Mouse (Mus musculus): Measurements from ENCODE around the gene Spata25. TPM values are rescaled to one million over a fixed set of nuclear protein-coding genes. Genes with fewer than 3 reads are reported as not detected.

Gene Spata25
- polyA plus RNA-seq, 1 experiment from 2014 or later, result not detected

DNA sequence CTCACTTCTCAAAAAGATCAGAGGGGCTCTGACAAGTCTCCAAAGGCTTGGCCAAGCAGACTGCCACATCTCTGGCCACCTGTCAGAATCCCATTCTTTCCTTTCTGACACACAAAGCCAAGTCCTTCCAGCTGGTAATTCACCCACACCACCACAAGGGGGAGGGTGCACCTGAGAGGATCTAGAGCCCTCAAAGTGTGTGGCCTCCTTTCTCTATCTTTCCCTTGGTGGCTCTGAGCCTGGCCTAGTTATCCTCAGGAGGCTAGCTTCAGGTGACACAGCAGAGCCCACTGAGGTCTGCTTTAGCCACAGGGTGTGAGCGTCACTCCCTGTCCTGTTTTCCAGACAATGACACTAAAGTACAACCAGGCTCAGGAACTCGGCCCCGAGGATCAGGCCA, 35.1 kb downstream of the Spata25 start:
- Histone ChIP-seq H3K4me1 (ENCODE audit: control insufficient read depth, insufficient read depth, low read length) (peaks cover 17% of the 10 kb centered on the region), H3K27me3 (ENCODE audit: control insufficient read depth, insufficient read depth, low read length) (no peaks in the 10 kb centered on the region), H3K36me3 (ENCODE audit: control insufficient read depth, insufficient read depth) (peaks cover 20% of the 10 kb centered on the region), H3K9me3 (replicated peaks; ENCODE audit: control insufficient read depth, low read length) (no peaks in the 10 kb centered on the region), H3K27ac (ENCODE audit: low read length) (peak overlapping the region; percentile 80), H3K9ac (ENCODE audit: low read length) (peak overlapping the region; percentile 38; the same call in 1 of the 2 replicates), H3K4me3 (ENCODE audit: low read length) (no peak overlapping the region), H3K4me2 (ENCODE audit: low read depth, low read length) (no peak overlapping the region)
- WGBS, result 42% methylated on average over 3 of the region's 3 CpGs
- ATAC-seq (replicated peaks; ENCODE audit: extremely low read depth, insufficient read depth, low FRiP score), result peak; percentile 50

DNA sequence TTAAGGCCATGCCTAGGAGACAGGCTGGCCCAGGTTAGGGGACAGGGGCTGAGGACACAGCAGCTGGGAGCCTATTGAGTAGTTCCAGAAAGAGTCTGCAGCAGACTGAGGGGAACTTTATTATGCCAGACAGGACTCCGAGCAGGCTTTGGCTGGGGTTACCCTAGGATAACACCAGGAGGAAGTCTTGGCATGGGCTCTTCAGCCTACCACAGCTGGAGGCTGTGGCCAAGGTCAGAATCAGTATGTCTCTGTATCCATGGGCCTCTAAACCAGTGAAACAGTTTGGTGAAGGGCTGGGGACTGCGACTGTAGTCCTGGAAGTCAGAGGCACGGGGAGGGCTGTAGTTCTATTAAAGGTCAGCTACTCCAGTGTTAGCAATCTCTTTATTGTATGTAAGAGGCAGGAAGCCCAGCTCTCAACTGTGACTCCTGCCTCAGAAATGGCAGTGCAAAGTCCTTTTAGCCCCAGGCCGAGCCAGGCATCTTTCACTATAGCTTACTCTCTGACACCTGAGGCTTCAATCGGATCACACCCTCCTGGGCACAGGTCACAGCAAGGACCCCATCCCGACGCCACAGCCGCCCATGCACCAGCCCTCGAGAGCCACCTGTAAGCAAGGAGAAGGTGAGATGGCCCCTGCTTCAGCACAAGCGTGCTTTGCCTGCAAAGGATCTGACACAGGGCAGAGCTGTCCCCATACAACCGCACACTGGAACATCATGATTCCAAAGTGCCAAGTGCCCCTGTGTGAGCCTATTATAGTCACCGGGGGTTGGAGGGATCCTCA, 35.7 kb downstream of the Spata25 start:
- peaks cover 20% of the 10 kb centered on the region for H3K36me3 ChIP-seq (ENCODE audit: control insufficient read depth, insufficient read depth)
- H3K27ac ChIP-seq (ENCODE audit: low read length), result peak overlapping the region; percentile 80
- WGBS, result 86% methylated on average over 12 of the region's 12 CpGs
- no peak overlapping the region for H3K4me2 ChIP-seq (ENCODE audit: low read depth, low read length)
- peaks cover 22% of the 10 kb centered on the region for H3K4me1 ChIP-seq (ENCODE audit: control insufficient read depth, insufficient read depth, low read length)
- H3K9ac ChIP-seq (ENCODE audit: low read length), result peak overlapping the region; percentile 7; the same call in 1 of the 2 replicates
- H3K27me3 ChIP-seq (ENCODE audit: control insufficient read depth, insufficient read depth, low read length), result no peaks in the 10 kb centered on the region
- H3K4me3 ChIP-seq (ENCODE audit: low read length), result no peak overlapping the region
- no peak for ATAC-seq (replicated peaks; ENCODE audit: extremely low read depth, insufficient read depth, low FRiP score)
- no peaks in the 10 kb centered on the region for H3K9me3 ChIP-seq (replicated peaks; ENCODE audit: control insufficient read depth, low read length)

DNA sequence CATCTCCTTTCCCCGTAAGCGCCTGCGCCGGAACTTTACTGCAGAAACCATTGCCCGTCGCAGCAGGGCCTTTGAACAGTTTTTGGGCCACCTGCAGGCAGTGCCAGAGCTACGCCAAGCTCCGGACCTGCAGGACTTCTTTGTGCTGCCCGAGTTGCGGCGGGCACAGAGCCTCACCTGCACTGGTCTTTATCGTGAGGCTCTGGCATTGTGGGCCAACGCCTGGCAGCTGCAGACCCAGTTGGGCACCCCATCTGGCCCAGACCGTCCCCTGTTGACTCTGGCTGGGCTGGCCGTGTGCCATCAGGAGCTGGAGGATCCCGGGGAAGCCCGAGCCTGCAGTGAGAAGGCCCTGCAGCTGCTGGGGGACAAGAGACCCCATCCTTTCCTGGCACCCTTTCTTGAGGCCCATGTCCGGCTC, 36.5 kb downstream of the Spata25 start:
- Histone ChIP-seq H3K4me3 (ENCODE audit: low read length) (no peak overlapping the region), H3K27me3 (ENCODE audit: control insufficient read depth, insufficient read depth, low read length) (no peaks in the 10 kb centered on the region), H3K27ac (ENCODE audit: low read length) (no peak overlapping the region), H3K4me1 (ENCODE audit: control insufficient read depth, insufficient read depth, low read length) (peaks cover 28% of the 10 kb centered on the region), H3K4me2 (ENCODE audit: low read depth, low read length) (no peak overlapping the region), H3K9ac (ENCODE audit: low read length) (no peak overlapping the region), H3K9me3 (replicated peaks; ENCODE audit: control insufficient read depth, low read length) (no peaks in the 10 kb centered on the region), H3K36me3 (ENCODE audit: control insufficient read depth, insufficient read depth) (peaks cover 17% of the 10 kb centered on the region)
- no peak for ATAC-seq (replicated peaks; ENCODE audit: extremely low read depth, insufficient read depth, low FRiP score)
- 87% methylated on average over 18 of the region's 18 CpGs for WGBS

DNA sequence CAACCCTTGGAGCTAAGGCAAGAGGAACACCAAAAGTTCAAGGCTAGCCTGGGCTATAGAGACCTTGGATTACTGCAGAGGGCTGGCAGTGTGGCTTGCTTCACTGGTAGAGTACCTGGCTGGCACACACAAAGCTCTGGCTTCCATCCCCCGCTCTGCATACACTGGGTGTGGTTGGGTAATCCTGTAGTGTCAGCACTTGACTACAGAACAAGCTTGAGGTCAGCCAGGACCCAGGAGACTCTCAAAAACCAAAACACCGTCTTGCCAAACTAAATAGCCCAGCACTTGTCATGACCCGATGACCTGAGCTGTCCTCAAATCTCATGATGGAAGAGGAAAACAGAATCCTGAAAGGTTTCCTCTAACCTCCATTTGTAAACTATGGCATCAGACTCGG, 37.9 kb downstream of the Spata25 start:
- peaks cover 16% of the 10 kb centered on the region for H3K36me3 ChIP-seq (ENCODE audit: control insufficient read depth, insufficient read depth)
- 67% methylated on average over 4 of the region's 4 CpGs for WGBS
- ATAC-seq (replicated peaks; ENCODE audit: extremely low read depth, insufficient read depth, low FRiP score), result no peak
- H3K4me2 ChIP-seq (ENCODE audit: low read depth, low read length), result no peak overlapping the region
- H3K27me3 ChIP-seq (ENCODE audit: control insufficient read depth, insufficient read depth, low read length), result no peaks in the 10 kb centered on the region
- H3K9me3 ChIP-seq (replicated peaks; ENCODE audit: control insufficient read depth, low read length), result no peaks in the 10 kb centered on the region
- H3K27ac ChIP-seq (ENCODE audit: low read length), result no peak overlapping the region
- no peak overlapping the region for H3K9ac ChIP-seq (ENCODE audit: low read length)
- H3K4me3 ChIP-seq (ENCODE audit: low read length), result no peak overlapping the region
- H3K4me1 ChIP-seq (ENCODE audit: control insufficient read depth, insufficient read depth, low read length), result peaks cover 32% of the 10 kb centered on the region

DNA sequence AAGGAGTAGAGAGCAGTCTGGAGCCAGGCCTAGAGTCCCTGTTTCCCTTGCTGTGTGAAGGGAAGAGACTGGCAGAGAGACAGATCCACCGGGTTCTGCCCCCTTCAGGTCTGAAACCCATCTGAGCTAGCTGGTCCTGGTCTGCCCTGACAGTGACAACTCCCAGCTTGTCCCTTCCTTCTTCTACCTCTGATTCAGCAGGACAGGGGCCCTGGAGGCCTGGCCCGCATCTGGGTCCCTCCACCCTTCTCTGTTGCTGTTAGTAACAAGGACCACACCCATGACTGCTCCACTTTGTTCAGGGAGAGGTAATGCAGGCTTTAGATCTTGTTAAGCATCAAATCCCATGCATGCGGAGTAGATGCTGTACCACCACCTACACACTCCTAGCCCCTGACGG, 39.9 kb downstream of the Spata25 start:
- Histone ChIP-seq H3K9ac (ENCODE audit: low read length) (peak overlapping the region; percentile 3; the same call in 1 of the 2 replicates), H3K4me3 (ENCODE audit: low read length) (no peak overlapping the region), H3K36me3 (ENCODE audit: control insufficient read depth, insufficient read depth) (peaks cover 15% of the 10 kb centered on the region), H3K4me2 (ENCODE audit: low read depth, low read length) (no peak overlapping the region), H3K4me1 (ENCODE audit: control insufficient read depth, insufficient read depth, low read length) (peaks cover 32% of the 10 kb centered on the region), H3K9me3 (replicated peaks; ENCODE audit: control insufficient read depth, low read length) (no peaks in the 10 kb centered on the region), H3K27ac (ENCODE audit: low read length) (no peak overlapping the region), H3K27me3 (ENCODE audit: control insufficient read depth, insufficient read depth, low read length) (no peaks in the 10 kb centered on the region)
- WGBS, result 59% methylated on average over 4 of the region's 4 CpGs
- ATAC-seq (replicated peaks; ENCODE audit: extremely low read depth, insufficient read depth, low FRiP score), result no peak

DNA sequence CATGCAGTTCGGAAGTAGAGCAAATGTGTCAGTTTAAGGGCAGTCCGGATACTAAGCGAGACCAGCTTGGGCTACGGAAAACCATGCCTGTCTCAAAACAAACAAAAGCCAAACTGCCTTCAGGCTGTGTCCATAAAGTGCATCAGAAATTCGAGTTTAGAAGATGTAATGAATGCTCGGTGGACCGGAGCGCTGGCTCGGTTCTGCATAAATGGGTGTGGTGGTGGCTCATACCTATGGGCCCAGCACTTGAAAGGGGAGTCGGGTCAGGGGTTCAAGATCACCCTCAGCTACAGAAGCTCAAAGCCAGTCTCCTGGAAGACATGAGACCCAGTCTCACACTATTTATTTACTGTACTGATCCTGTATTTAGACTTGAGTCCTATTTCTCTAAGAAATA, 40.6 kb downstream of the Spata25 start:
- H3K36me3 ChIP-seq (ENCODE audit: control insufficient read depth, insufficient read depth), result peaks cover 10% of the 10 kb centered on the region
- no peaks in the 10 kb centered on the region for H3K27me3 ChIP-seq (ENCODE audit: control insufficient read depth, insufficient read depth, low read length)
- ATAC-seq (replicated peaks; ENCODE audit: extremely low read depth, insufficient read depth, low FRiP score), result no peak
- no peak overlapping the region for H3K27ac ChIP-seq (ENCODE audit: low read length)
- WGBS, result 80% methylated on average over 10 of the region's 10 CpGs
- peaks cover 26% of the 10 kb centered on the region for H3K4me1 ChIP-seq (ENCODE audit: control insufficient read depth, insufficient read depth, low read length)
- no peak overlapping the region for H3K9ac ChIP-seq (ENCODE audit: low read length)
- H3K4me2 ChIP-seq (ENCODE audit: low read depth, low read length), result peak overlapping the region; percentile 73
- H3K9me3 ChIP-seq (replicated peaks; ENCODE audit: control insufficient read depth, low read length), result no peaks in the 10 kb centered on the region
- no peak overlapping the region for H3K4me3 ChIP-seq (ENCODE audit: low read length)

DNA sequence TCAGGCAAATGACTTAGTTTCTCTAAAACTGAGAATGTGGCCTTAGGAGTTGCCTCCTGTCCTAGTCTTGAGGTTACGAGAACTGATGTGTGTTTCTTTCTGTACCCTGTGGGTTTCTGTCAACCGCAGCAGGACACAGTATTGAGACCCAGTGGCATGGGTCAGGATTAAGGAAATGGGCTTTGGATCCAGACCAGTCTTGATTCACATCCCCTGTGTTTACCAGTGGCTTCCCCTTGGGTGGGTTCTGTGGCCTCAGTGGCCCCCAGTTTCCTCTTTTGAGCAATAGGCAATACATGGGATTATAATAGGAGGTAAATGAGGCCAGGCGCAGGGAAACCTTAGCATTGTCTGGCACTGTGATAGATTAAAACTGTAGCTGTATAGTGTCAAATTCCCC, 41.3 kb downstream of the Spata25 start:
- Histone ChIP-seq H3K4me1 (ENCODE audit: control insufficient read depth, insufficient read depth, low read length) (peaks cover 26% of the 10 kb centered on the region), H3K9ac (ENCODE audit: low read length) (peak overlapping the region; percentile 90), H3K27me3 (ENCODE audit: control insufficient read depth, insufficient read depth, low read length) (no peaks in the 10 kb centered on the region), H3K4me3 (ENCODE audit: low read length) (peak overlapping the region; percentile 73), H3K9me3 (replicated peaks; ENCODE audit: control insufficient read depth, low read length) (no peaks in the 10 kb centered on the region), H3K36me3 (ENCODE audit: control insufficient read depth, insufficient read depth) (peaks cover 3% of the 10 kb centered on the region; the same call in 1 of the 2 replicates), H3K4me2 (ENCODE audit: low read depth, low read length) (peak overlapping the region; percentile 73), H3K27ac (ENCODE audit: low read length) (peak overlapping the region; percentile 96)
- no peak for ATAC-seq (replicated peaks; ENCODE audit: extremely low read depth, insufficient read depth, low FRiP score)
- 65% methylated on average over 3 of the region's 3 CpGs for WGBS

DNA sequence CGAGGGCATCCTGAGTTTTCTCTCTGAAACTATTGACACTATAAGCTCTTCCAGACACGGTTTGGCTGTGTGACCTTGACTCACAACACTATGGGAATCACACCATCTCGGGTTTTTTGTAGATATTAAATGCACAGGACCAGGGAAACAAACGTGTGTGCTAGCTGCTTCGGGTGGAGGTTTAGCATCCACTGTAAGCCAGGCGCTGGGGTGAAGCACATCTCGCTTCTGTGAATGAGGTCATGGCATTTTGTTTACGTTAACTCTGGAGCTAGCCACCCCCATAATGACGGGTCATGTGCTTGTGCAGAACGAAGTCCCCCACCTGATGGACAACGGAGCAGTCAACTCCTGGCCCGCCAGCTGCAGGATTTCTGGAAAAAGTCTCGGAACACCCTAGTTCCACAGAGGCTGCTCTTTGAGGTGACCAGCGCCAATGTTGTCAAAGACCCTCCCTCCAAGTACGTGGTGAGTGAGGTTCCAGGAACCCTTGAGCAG, 41.9 kb downstream of the Spata25 start:
- Histone ChIP-seq H3K27me3 (ENCODE audit: control insufficient read depth, insufficient read depth, low read length) (no peaks in the 10 kb centered on the region), H3K4me2 (ENCODE audit: low read depth, low read length) (peak overlapping the region; percentile 73), H3K4me3 (ENCODE audit: low read length) (peak overlapping the region; percentile 73), H3K4me1 (ENCODE audit: control insufficient read depth, insufficient read depth, low read length) (peaks cover 26% of the 10 kb centered on the region), H3K36me3 (ENCODE audit: control insufficient read depth, insufficient read depth) (peaks cover 2% of the 10 kb centered on the region; the same call in 1 of the 2 replicates), H3K27ac (ENCODE audit: low read length) (peak overlapping the region; percentile 96), H3K9ac (ENCODE audit: low read length) (peak overlapping the region; percentile 90), H3K9me3 (replicated peaks; ENCODE audit: control insufficient read depth, low read length) (no peaks in the 10 kb centered on the region)
- WGBS, result 5% methylated on average over 15 of the region's 15 CpGs
- ATAC-seq (replicated peaks; ENCODE audit: extremely low read depth, insufficient read depth, low FRiP score), result no peak

Data from heart, embryonic 16.5 days (tissue).